Mouse (Mus musculus): ENCODE results near the gene Gas7.

The Gas7 gene

DNA sequence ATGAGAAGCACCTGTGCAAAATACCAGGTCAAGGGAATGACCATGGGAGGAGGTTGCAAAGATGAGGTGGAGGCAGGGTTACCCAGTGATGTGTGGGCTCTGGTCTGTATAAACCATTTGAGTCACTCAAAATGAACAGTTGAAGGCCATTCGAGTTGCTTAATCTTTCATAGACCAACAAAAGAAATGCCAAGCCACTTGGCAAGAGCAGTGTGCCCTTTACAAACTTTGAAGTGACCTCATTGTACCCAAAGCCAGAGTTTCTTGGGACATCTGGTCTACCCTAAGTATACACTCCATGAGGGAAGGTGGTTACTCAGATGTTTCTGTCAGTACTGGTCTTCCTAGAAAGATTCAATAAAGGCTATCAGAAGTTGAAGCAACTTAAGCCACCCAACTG lies 80.5 kb downstream of the Gas7 start:
- DNase-seq (ENCODE audit: low spot score) = no peak

DNA sequence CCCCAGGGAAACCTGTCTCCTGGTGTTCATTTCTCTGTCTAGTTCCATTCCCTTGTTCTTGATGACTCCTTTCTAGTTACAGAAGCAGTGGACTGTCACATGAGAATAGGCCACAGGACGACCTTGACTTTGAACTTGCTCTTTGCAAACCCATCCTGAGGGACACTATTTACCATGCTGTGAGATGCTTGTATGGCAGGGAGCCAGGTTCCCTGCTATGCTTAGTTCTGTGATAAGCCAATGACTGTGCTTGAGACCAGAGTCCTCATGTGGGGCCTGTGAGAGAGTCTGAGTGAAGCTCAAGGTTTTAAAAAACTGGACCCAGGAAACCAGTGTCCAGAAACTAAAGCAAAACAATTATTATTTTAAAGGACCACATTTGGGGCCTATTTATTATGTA lies 81.2 kb downstream of the Gas7 start:
- DNase-seq (ENCODE audit: low spot score) = no peak

DNA sequence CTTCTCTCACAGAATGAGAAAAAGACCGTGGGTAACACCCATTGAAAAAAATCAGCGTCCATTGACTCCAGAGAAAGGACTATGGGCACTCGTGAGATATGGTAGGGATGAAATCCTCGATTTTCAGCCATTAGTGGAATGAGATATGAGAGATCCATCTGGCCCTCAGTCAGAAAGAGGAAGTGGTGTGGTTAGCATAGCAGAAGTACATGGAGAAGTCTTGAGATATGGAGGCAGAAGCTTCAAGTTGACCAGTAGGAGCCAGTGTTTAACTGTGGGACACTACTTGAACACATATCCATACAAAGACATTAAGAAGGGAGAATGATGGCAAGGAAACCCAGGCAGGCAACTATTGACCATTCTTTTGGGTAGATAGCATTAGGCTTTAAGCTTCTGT lies 82.1 kb downstream of the Gas7 start:
- DNase-seq (ENCODE audit: low spot score) = no peak

DNA sequence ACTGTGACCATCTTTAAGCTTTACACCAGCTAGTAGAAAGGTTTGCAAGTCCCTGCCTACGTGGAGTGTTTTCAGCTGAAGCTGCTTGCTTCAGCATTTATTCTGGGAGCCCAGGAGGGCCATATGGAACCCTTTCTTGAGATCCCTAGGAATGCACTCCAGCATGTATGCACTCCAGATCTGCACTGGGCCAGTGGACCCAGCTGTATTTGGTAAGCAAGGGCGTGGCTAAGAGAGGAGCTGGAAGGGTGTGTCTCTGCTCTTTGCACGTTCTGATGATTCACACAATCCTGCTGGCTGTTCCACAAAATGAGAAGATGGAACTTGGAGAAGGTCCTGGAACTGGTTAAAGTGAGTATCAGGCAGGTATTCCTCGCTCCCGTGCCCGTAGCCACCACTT lies 83.3 kb downstream of the Gas7 start:
- no peak for DNase-seq (ENCODE audit: low spot score)

DNA sequence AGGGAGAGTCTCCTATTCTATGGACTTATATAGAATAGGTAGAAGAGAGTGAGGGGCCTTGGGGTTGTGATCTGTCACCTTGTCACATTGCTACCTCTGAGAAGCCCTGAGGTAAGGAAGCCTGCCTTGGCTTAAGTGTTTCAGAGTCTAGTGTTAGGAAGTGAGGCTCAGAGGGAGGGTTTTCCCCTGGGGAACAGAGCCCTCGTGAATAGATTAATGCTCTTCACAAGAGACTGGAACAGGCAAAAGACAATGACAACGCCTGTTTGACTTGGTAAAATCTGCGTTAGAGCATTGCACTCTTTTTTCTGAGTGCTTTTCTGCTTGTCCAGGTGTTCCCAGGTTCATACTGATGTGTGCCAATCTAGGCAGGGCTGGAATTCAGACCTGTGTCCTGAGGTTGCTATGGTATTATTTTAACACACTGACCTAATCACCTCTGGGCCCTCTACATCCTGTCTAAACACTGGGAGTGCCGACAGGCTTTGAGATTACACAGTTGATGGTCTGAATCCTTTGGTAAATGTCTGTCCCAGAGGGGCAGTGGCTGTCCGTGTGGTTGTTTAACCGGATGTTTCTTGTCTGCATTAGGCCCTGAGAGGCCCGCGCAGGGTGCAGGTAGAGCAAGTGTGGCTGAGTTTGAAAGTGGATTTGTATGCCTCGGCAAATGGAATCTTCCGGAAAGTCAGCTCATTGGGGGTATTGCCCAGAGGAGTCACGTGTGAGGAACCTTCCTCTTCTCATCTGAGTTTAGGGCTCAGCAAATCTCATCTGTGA lies 89.6 kb downstream of the Gas7 start:
- DNase-seq (ENCODE audit: low spot score) = no peak

DNA sequence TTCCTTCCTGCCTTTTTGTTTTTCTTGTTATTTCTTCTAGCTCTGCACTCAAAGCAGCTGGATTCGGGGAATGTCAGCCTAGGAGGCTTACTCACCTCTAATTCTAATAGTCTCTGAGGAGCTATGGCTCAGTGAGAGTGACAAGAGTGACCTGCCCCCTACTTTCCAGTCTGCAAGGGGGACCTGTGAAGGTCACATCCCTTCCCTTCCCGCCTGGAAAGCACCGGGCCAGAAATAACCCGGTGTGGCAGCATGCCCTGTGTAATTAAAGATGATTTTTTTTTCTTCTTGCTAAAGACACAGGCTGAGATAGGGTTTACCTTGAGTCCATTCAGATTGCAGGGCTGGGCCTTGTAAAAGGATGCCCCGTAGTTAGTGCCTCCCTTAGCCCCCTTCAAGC lies 91.3 kb downstream of the Gas7 start:
- DNase-seq (ENCODE audit: low spot score) = no peak

DNA sequence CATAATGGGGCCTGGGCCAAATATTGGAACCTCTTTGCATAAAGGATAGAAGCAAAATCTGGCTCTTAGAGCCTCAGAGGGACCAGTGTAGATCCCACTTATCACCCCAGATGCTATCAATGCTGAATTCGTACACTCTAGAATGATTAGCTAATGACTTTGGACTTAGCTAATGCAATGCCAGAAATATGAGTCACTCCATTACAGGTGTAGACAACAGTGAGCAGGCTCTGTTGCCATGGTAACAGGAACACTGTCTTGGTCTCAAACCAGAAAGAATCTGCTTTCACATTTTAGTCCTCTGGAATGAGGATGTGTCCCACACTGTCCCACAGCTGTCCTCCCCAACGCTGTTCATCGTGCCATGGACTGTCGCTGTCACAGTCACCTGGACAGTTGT lies 94.1 kb downstream of the Gas7 start:
- no peak for DNase-seq (ENCODE audit: low spot score)

DNA sequence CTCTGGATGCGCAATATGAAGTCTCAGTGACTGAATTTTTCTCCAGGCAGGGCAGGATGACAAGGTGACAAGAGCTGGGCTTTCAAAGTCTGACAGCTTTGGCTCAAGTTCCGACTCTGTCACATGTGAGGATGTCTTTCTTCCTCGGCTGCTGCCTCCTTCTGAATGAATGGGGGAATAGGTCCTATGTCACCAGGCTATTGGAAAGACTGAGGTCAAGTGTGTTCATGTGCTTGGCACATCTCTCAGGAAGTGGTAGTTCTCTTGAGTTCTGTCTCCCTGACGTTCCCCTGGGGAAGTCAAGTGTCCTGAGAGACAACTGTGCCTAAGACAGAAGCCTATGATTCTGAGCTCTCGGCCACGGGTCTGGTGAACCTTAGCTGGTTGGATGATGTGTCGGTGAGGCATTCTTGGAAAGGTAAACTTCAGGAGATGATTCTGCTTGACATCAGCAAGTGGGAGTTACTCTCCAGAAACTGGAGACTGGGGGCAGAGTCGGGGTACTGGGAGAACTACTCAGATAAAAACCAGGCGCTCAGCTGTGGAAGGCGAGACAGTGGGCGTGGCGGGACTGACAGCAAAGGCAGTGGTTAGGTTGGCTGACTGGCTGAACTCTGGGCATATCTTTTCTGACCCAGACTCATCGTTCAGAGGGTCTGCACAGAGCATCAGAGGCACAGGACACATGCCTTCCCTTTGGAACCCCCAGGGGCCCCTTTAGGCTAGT lies 94.7 kb downstream of the Gas7 start:
- no peak for DNase-seq (ENCODE audit: low spot score)

DNA sequence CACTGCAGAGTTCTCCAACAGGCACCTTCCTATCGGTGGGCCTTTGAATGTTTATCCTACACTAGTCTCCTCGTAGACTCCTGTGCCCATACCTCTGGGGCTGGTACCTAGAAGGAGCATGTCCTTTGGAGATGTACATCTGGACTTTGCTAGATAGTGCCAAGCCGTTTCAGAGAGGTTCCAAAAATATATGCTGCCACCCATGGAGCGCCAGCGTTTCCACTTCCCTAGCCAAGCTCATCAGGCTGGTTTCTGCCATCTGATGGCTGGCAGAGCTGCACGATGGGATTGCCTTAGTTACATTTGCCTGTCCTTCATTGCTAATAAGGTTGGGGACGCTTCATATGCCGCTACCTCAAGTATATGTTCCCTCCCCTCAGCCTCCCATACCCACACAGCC lies 97.2 kb downstream of the Gas7 start:
- DNase-seq (ENCODE audit: low spot score) = no peak

DNA sequence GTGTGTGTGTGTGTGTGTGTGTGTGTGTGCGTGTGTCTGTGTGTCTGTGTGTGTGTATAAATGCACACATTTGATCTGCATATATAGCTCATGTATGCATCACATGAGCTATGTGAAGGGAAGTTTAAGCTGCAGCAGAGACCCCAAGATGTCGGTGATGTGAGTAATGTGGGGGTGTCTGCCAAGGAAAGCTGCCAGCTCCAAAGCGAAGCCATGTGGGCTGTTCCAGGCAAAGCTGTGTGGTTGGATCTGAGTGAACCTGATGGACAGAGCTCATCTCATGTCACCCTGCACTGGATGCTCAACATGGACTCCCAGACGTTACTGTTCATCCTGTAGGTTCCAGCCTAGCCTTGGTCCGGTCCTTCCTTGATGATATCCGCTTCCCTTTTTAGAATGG lies 99.0 kb downstream of the Gas7 start:
- no peak for DNase-seq (ENCODE audit: low spot score)

DNA sequence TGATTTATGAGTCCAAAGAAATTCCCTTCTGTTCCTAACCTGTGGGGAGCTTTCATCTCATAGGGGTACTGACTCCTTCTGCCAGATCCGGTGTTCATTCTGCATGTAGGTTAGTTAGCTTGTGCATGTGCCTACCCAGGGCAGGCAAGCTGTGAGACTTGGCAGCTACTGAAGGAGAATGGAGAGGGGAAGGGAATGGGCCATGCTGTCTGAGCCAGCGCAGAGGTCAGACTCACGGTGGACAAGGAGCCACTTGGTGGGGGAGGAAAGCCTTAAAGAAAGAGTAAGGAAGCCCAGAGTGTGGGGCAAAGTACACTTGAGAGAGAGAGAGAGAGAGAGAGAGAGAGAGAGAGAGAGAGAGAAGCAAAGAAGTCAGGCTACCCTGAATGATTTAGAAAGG lies 101.1 kb downstream of the Gas7 start:
- no peak for DNase-seq (ENCODE audit: low spot score)

DNA sequence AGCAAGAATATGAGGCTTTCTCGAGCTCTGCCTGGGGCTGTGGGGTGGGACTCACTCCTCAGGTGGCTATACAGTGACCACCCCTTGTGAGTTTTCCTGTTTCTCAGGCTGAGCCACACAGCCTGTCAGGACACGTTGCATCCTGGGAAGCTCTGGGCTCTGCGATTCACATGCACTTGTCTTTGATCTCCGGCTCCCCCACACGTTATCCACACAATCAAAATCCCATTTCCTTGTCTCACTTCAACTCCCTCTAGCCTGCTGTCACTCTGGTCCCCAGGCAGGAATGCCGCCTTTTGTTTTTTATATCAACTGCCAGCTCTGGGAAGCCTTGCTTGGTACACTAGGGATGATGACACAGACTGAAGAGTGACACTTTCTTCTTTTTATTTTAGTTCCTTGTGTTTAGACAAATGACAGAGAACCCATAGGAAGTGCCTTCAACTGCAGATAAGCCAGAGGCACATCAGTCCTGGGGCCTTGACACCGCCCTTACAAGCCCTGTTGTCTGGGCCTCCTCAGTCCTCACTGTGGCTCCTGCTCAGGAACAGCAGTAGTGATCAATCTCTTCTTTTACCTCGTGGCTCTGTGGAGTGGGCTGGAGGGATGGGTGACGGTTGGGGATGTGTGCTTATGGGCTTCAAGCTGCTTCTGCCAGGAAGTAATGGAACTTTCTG lies 103.7 kb downstream of the Gas7 start:
- no peak for DNase-seq (ENCODE audit: low spot score)

DNA sequence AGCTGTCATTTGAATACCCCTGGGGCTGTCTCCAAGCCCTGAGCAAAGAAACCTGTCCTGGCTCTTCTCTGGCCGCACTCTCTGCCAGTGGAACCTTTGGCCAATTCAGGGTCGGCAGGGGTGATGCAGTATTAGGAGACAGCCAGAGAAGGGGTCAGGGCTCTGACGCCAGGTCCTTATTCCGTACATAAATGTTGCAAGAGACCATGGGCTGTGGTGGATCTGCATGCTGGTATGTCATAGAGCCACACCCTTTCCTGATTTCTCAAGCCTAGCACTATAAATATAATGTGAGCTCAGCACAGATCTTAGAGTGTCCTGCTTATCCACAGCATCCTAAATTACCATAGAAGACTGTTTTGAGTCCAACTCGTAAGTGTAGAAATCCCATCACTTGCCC lies 104.3 kb downstream of the Gas7 start:
- no peak for DNase-seq (ENCODE audit: low spot score)

DNA sequence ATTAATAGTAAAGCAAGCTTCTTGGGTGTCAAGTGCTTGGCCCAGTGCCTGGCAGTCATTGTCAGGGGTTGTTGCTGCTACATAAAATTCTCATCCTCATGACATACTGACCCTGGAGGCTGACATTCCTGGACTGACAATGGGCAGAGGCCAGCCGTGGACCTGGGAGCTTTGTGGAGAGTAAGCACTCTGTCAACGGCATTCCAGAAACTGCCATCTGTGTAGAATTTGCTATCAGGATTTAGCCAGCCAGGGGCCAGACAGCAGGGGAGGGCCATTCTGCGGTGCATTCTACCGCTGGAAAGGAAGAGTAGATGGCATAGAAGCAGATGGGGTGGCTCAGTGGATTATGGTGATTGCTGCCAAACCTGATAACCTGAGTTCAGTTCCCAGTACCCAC lies 106.4 kb downstream of the Gas7 start:
- DNase-seq (ENCODE audit: low spot score) = no peak

DNA sequence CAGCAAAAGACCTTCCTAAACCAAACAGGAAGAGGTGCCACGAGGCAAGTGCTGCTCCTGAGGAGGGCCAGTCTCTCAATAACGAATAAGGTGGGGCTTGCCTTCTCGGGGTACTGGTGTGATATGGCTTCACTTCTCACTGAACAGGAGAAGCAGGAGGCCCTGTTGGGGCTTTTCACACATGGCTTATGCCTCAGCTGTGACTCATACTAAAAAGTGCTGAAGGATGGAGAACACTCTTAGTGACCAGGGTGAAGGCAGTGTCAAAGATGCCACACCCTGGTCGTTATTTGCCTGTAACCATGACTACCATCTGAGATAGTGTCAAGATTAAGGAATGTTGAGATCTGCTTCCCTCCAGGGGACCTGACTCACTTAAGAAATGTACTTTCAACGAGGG lies 107.9 kb downstream of the Gas7 start:
- no peak for DNase-seq (ENCODE audit: low spot score)

DNA sequence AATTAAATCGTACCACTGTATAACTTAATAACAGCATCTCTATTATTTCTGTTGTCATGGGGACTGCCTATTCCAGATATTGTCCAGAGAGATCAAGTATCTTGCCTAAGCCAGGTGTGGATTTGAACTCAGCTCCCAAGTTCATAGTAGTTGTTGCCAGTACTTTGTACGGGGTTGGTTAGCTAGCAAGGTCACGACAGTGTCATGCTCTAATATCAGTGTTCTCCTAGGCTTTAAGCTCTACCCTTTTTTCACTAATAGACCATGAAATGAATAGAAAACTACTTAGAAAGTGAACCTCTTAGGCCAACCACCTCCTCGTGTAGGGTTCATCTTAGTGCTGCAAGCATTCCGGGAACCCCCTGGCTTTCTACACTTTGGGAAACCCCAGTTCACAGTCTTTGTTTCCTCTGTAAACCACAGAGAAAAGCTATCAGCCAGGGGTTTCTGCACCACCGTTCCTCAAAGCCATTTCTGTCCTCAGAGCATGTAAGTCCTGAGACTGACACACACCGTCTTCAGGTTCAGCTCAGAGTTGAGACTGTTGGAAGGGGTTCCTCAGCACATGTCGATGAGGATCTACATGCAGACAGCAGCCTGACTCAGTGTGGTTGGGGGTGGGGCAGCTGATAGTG lies 108.9 kb downstream of the Gas7 start:
- no peak for DNase-seq (ENCODE audit: low spot score)

DNA sequence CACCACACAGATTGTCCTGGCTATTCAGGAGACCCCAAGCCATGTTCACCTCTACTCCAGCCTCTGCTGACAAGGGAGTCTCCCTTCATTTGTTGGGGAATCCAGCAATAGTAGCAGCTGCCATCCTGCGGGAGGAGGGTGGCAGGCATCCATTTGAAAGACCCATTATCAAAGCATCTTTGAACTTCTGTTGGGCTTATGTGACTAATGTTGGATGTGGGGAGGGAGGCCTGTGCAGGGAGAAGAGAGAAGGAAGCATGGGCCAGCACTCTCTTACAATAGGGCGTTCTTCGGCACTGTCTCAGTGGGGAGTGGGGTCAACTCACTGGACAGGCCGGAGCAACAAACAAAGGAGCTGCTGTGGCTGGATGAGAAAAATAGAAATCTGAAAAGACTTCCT lies 110.3 kb downstream of the Gas7 start:
- DNase-seq (ENCODE audit: low spot score) = no peak

DNA sequence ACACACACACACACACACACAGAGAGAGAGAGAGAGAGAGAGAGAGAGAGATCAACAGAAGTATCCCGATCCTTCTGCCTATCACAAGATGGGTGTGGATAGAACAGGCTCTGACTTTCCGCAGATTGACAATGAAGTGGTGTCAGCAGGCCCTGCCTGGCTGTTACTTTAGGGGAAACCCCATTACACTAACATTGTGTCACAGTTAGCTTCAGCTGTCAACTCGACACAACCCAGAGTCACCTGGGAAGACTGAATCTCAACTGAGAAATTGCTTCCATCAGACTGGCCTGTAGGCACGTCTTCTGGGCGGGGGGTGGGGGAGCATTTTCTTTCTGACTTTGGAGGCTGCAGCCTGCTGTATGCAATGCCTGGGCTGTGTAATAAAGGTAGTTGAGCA lies 111.5 kb downstream of the Gas7 start:
- no peak for DNase-seq (ENCODE audit: low spot score)

DNA sequence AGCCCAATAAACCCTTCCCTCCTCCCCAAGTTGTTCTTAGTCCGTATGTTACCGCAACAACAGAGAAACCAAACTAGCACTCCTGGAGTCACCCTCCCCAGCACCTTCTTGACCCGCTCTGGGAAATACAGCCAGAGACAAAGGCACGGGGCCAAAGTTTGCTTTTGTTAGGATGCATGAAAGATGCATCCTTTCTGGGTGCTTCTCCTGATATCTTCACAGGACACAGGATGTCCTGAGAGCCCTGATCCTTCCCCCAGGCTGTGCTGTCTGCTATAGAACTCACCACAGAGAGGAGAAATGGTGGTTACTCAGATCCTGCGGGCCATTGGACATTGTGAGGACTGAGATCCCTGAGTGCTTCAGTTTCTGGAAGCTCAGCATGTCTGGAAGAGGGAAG lies 111.9 kb downstream of the Gas7 start:
- no peak for DNase-seq (ENCODE audit: low spot score)

DNA sequence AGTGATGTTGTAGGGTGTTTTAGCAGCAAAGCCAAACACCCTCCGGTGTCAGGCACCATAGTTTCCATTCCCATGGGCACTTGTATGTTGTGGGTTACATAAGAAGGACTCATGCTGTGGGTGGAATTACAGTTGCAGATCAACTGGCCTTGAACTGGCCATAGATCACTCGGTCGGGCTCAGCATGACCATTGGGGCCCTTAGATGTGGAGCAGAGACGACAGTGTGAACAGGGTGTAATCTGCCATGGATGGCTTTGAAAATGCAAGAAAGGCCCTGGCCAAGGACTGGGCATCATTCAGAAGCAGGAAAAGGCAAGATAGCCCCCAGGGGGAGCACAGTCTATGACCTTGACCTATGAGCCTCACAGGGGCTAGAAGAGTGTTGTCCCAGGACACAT lies 112.8 kb downstream of the Gas7 start:
- no peak for DNase-seq (ENCODE audit: low spot score)

DNA sequence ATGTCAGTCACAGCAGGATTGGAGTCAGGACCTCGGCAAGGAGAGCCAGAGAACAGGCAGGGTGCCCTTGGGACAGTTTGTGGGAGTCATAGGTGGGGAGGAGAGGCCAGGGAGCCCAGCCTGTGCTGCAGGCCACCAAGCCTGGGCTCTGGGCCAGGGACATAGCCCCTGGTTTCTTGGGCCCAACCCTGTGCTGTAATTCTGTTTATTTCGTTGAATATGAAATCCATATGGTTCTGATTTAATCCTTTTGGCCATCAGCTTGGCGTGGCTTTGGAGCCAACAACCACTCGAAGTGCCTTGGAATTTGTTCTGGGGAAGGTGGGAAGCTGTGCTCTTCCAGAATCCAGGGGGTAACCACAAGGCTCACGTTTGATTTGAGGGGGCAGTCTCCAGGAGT lies 113.6 kb downstream of the Gas7 start:
- DNase-seq (ENCODE audit: low spot score) = no peak

DNA sequence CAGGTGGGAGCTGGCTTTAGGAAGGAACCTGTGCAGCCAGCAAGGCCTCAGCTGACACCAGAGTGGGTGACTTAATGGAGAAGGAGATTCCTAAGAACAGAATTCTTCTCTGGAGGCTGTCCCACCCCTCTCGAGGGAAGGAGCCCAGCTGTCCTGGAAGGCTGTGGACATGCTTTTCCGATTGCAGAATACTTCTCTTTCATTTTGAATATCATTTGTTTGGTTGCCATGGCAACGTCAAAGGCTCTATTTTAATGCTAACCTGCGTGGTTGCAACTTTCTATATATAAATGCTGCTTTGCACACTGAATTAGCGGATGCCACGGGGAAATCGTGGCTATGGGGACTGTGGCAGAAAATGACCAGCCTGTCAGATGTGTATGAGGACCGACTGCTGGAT lies 115.7 kb downstream of the Gas7 start:
- no peak for DNase-seq (ENCODE audit: low spot score)

DNA sequence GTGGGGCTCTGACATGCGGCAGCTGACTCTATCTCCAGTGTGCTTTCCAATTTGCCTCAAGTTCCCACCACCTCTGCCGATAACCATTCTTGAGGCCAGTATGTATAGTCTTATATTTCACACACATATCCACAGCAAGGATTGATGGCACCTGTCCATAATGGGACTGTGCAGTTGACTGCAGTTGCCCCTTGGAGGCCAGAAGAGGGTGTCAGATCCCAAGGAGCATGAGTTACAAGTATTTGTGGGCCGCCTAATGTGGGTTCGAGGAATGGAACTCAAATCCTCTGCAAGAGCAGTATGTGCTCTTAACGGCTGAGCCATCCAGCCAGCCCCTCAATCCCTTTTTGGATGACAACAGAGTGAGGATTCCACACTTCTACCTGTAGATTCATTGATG lies 119.1 kb downstream of the Gas7 start:
- DNase-seq (ENCODE audit: low spot score) = no peak
